Mouse (Mus musculus) kidney, adult 18-20 months (tissue): ENCODE results near the gene 5330417H12Rik.

Source experiments
- DNase-seq: peaks from one replicate; pipeline ENCODE4 v3.0.0; 2021

5330417H12Rik gene

DNA sequence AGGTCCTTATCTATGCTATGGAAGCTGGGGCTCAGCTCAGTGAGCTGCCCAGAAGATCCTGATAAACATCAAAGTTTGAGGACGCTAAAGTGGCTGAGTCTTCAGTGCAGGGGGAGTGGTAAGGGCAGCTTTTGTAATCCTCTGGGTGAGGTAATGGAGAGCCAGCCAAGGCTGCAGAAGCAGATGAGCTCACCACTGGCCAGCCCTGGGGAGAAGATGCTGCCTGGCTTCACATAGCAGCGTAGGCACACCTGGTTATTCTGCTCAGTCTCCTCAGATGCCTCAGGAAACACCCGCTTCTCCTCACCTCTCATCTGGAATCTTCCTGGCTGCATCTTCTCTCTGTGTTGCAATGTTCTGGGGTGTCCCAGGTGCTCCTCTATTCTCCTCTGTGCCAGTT is 529 bp downstream of the 5330417H12Rik start:
- DNase-seq: no peak

- DNase-seq: no peak
Observed at GRCm38 (mm10) chr7:107620137-107620536, 4.8 kb downstream of the 5330417H12Rik start.

DNA sequence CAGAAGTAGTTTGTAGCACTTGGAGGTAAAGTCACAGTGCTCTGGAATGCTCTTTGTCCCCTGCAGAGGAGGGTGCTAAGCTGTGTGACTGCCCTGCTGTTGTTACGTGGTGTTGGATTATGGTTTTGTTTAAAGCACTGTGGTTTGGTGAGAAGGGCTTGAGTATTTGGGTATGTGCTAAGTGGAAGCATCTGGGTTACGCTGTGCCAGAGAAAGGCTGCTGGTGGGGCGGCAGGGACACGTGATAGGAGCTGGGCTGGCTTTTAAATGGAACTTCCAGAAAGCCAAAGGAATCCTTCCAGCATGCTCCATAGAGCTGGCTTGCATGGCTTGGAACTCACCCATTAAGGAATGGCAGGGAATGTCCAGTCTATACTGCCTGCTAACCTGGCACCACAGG is 5.7 kb downstream of the 5330417H12Rik start:
- no peak for DNase-seq

DNA sequence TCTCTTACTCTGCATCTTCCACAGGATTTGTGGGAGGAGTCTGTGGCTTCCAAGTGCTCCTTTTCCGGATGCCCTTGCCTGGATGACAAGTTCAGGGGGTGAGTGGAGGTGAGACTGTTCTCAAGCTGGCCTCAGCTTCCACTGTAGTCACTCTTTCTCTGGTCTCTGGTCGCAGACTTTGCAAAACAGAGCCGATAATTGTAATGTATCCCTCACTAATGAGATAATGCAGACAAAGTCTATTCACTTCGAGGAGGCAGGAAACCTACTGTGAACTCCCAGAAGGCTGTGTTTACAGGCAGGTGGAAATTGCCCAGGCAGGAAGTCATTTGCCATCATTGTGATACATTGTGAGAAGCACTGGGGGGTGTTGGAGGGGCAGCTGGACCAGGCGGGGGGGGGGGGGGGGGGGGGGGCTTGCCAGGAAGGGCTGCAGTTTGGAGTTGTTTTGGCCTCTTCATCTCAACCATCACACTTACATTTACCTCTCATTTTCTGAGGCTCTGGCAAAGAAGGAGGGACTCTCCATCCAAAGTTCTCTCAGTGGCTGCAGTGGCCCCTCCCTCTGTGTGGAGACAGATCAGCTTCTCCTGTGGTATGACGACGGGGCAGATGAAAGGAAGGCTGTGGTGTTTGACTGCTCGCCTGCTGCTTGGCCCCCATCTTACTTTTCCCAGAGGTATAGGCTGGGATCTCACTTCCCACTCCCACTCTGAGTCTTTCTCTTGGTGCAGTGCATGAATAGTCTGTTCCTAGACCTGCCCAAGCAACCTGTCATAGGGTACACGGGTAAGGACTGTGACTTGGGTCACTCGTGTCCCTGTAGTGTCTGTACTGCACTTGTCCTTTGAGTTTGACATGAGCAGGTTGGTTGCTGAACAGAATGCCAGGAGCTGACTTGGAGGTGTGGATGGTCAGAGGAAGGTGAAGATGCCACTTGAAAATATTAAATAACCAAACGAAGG is 6.7 kb downstream of the 5330417H12Rik start:
- no peak for DNase-seq

DNA sequence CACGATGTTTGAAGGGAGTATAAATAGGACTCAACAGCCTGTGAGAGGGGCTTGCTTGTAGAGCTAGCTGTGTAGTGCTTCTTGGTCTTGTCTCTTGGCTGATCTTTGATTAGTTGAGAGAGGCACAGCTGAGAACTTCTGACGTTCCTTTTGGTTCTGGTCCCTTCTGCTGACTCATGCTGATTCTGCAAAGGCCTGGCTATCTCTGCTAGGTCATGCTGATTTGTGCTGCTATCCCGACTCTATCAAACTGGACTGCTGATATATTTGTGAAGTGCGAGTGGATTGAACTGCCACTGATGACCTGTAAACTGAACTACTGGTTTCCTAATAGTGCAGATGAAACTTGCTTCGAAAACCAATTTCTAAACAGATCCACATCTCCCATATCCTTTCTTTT is 14.1 kb downstream of the 5330417H12Rik start:
- DNase-seq: no peak

DNA sequence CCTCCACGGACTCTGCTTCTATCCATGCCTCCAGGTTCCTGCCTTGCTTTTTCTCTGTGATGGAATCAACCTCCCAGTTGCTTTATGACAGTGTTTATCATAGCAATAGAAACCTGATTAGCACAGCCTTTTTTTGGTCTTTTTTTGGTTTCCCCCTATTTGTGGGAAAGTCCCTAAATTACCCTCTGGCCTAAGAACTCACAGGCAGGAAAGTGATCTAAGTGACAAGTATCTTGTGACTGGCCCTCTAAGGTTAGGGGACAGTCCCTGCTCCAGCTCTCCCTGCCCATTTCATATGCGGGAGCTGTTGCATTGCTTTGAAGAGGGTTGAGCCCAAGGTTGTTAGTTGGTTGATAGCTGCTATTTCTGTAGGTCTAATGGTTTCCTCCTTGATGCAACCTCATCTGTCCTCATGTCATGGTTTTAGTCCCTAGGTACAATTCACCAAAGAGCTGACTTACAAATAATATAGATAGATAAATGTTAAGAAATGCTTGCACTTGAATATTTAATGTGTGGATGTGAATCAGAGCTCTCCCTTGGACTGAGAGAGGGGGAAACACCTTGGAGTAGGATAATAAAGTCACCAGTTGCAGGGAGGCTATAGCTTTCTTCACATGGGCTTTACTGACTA is 15.2 kb downstream of the 5330417H12Rik start:
- DNase-seq: no peak

DNA sequence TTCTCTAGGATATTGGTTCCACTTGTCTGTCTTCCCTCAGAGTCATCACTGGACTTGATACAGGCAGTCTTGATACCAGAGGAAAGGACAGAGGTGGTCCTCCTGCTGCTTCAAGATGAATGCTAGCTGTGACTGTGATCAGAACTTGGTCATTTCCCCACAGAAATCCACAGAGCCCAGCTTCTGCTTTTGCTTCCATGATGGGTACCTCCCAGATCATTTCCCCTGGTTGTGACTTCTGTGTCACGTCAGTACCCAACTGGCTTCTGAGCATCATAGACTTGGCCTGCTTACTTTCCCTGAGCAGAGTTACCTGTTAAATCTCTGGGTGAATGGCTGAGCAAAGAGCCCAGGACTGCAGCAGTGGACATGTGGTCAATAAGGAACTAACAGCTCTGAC is 17.2 kb downstream of the 5330417H12Rik start:
- no peak for DNase-seq

- DNase-seq: no peak
Observed at GRCm38 (mm10) chr7:107602913-107603312, 22.0 kb downstream of the 5330417H12Rik start.

- no peak for DNase-seq
Observed at GRCm38 (mm10) chr7:107602505-107602904, 22.5 kb downstream of the 5330417H12Rik start.

GRCm38 (mm10) chr7:107600651-107601050 is 24.3 kb downstream of the 5330417H12Rik start:
- DNase-seq: peak; percentile 25

GRCm38 (mm10) chr7:107597956-107598355 is 27.0 kb downstream of the 5330417H12Rik start:
- DNase-seq: no peak

DNA sequence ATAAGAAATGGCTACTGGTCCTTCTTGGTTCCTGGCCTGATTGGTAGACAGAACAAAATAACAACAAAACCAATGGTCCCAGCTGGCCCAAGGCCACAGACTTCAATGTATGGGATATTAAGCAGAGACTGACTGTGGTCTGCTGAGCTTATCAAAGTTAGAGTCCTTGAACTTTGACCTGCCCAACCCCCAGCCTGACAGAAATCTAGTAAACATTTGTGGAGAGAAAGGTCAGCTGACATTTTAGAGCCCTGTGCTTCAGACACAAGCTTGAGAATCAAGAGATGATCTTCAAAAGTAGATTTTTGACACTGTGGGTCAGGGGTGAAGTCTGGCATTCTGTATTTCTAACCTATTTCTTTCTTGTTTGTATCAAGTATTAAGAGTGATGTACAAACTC is 28.2 kb downstream of the 5330417H12Rik start:
- DNase-seq: peak; percentile 24

- DNase-seq: no peak
Observed at GRCm38 (mm10) chr7:107595426-107595825, 29.5 kb downstream of the 5330417H12Rik start.

GRCm38 (mm10) chr7:107594857-107595402 is 30.0 kb downstream of the 5330417H12Rik start, which contains the start of gene Ppfibp2:
TSS of gene Ppfibp2 (plus strand) at chr7:107595207.
- peak; percentile 97 for DNase-seq

DNA sequence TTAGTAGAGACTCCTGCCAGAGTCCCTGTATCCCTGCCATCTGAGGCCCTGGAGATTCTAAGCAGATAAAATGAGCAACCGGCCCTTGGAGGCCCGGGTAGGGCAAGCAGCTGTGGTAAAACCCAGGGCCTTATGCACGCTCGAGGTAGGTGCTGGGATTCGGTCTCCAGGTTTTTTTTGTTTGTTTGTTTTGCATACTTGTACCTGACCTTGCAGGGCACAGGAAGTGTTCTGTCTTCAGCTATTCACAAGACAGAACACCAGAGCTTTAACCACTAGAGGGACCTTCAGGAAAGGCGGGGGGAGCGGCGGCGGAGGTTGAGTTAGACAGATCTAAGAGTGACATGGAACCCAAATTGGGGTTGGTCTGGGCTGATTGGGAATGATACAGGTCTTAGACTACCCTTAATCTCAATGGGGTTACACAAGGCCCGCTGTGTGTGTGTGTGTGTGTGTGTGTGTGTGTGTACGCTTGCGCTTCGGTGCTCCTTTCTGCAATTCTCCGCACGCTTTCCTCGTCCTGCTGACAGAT is 30.6 kb downstream of the 5330417H12Rik start:
- DNase-seq: peak; percentile 74

- no peak for DNase-seq
Observed at GRCm38 (mm10) chr7:107593904-107594303, 31.1 kb downstream of the 5330417H12Rik start.

GRCm38 (mm10) chr7:107592641-107593040 is 32.3 kb downstream of the 5330417H12Rik start:
- no peak for DNase-seq

GRCm38 (mm10) chr7:107574276-107574675 is 50.7 kb downstream of the 5330417H12Rik start:
- DNase-seq: no peak
